25 mouse cellular contexts compared by ENCODE assay signal in genomic region chr6:84647197-84647596, GRCm38 (mm10). TPM values are rescaled to one million over a fixed set of nuclear protein-coding genes. Genes with fewer than 3 reads are reported as not detected.
DNase-seq lines count a peak whose midpoint lies in the region; ATAC-seq and TF ChIP-seq lines count a peak whose summit lies in the region.
"Had no signal": no experiment of that assay in that cellular context is flagged by ENCODE, and none has a peak within 500 bp of the region (broad histone marks: within the 10 kb centered on the region; RNA-seq: fewer than 3 reads in every experiment).

No protein-coding gene starts in this region.

- H3K36me3 ChIP-seq in hindbrain, embryonic 15.5 days, result no peaks in the 10 kb centered on the region
- H3K36me3 ChIP-seq in hindbrain, embryonic 10.5 days, result no peaks in the 10 kb centered on the region
- H3K36me3 ChIP-seq: forebrain, embryonic 10.5 days; heart, embryonic 12.5 days; limb, embryonic 15.5 days had no signal

- 55% methylated on average over 4 of the region's 4 CpGs for WGBS in hindbrain, embryonic 15.5 days
- 85% methylated on average over 4 of the region's 4 CpGs for WGBS in hindbrain, embryonic 10.5 days

- H3K27me3 ChIP-seq in hindbrain, embryonic 15.5 days, result no peaks in the 10 kb centered on the region
- no peaks in the 10 kb centered on the region for H3K27me3 ChIP-seq in hindbrain, embryonic 10.5 days (ENCODE audit: insufficient read depth, poor library complexity, severe bottlenecking)
- H3K27me3 ChIP-seq: heart, embryonic 12.5 days; limb, embryonic 15.5 days had no signal

- no peak for TF ChIP-seq CTCF in brain, embryonic 14.5 days (IDR thresholded peaks at IDR 0.05; ENCODE audit: borderline replicate concordance, extremely low read depth, insufficient read depth, insufficient read length)

- DNase-seq in cerebellum, postnatal 14 days, result peak; percentile 19 to 44
- DNase-seq in cerebellum, adult 9-11 months, result no peak
- no peak for DNase-seq in hindbrain, embryonic 10.5 days (ENCODE audit: low spot score)
- peak; percentile 34 for DNase-seq in brain, embryonic 14.5 days (ENCODE audit: low read depth)
- peak; percentile 52 for DNase-seq in retina, embryonic 14.5 days (ENCODE audit: low spot score)
- no peak for DNase-seq in frontal cortex, postnatal 36 days (ENCODE audit: low spot score in 2 of 2)
- DNase-seq: adrenal gland, postnatal 14 days; gastrocnemius, postnatal 14 days; heart, adult 18-20 months; heart, postnatal 10 days; kidney, adult 11 months; kidney, postnatal 4 days; left cerebral cortex, postnatal 4 days; lung, embryonic 14.5 days; lung, postnatal 36 days; thymus, adult 18-20 months; thymus, postnatal 36 days had no signal

- no peak overlapping the region for H3K4me2 ChIP-seq in hindbrain, embryonic 15.5 days
- H3K4me2 ChIP-seq: heart, embryonic 12.5 days; limb, embryonic 15.5 days; lung, embryonic 14.5 days had no signal

- ATAC-seq in hindbrain, embryonic 15.5 days (ENCODE audit: low FRiP score, low read depth), result no peak
- ATAC-seq: forebrain, embryonic 16.5 days had no signal

- no peaks in the 10 kb centered on the region for H3K9me3 ChIP-seq in hindbrain, embryonic 15.5 days
- no peaks in the 10 kb centered on the region for H3K9me3 ChIP-seq in hindbrain, embryonic 10.5 days
- H3K9me3 ChIP-seq: forebrain, embryonic 10.5 days; heart, embryonic 12.5 days; limb, embryonic 15.5 days; megakaryocyte, embryonic 14.5 days had no signal

- 0 out of 2 replicates have a peak overlapping the region, but pooled peaks have one; percentile 27 for H3K27ac ChIP-seq in hindbrain, embryonic 15.5 days (replicated peaks)
- no peak overlapping the region for H3K27ac ChIP-seq in hindbrain, embryonic 10.5 days
- H3K27ac ChIP-seq: forebrain, embryonic 10.5 days; left cerebral cortex, adult 2 months; limb, embryonic 15.5 days; liver, embryonic 14.5 days had no signal

- H3K9ac ChIP-seq in hindbrain, embryonic 15.5 days, result no peak overlapping the region
- H3K9ac ChIP-seq: heart, embryonic 12.5 days; limb, embryonic 15.5 days; liver, embryonic 14.5 days; lung, embryonic 14.5 days had no signal

- H3K4me3 ChIP-seq in hindbrain, embryonic 15.5 days, result no peak overlapping the region
- H3K4me3 ChIP-seq in hindbrain, embryonic 10.5 days, result no peak overlapping the region
- H3K4me3 ChIP-seq: forebrain, embryonic 10.5 days; heart, embryonic 12.5 days; left cerebral cortex, adult 2 months; limb, embryonic 15.5 days; megakaryocyte, embryonic 14.5 days had no signal

- no peak for TF ChIP-seq POLR2A in brain, embryonic 14.5 days (IDR thresholded peaks at IDR 0.05; ENCODE audit: borderline replicate concordance, extremely low read depth, insufficient read depth, insufficient read length, poor library complexity, severe bottlenecking)

- peaks cover 25% of the 10 kb centered on the region for H3K4me1 ChIP-seq in hindbrain, embryonic 15.5 days (replicated peaks)
- H3K4me1 ChIP-seq in hindbrain, embryonic 10.5 days (replicated peaks), result no peaks in the 10 kb centered on the region
- H3K4me1 ChIP-seq: limb, embryonic 15.5 days; megakaryocyte, embryonic 14.5 days had no signal

RNA-seq across cellular contexts. Expression of gene Cyp26b1, which starts 53.5 kb away (rescaled TPM):
- polyA plus RNA-seq in hindbrain, embryonic 15.5 days (2015; fragmentation: Nextera tagmentation; extraction: Ambion mirVana), result 43.8 and 52.7 TPM in 2 replicates
- polyA plus RNA-seq in hindbrain, embryonic 10.5 days (2016; fragmentation: Nextera tagmentation; extraction: Ambion mirVana), result 21.1 and 26.2 TPM in 2 replicates
- 10.0 and 56.1 TPM in 2 replicates for polyA plus RNA-seq in brain, embryonic 14.5 days (2012; rRNA removed)

Comparison
In these comparisons a context has a peak if more than half of its experiments do, and no peak if none do; other contexts are left out.
1. DNase-seq: peak in cerebellum, postnatal 14 days (2 of 2), brain, embryonic 14.5 days (single experiment) and retina, embryonic 14.5 days (single experiment); none in cerebellum, adult 9-11 months (single experiment), hindbrain, embryonic 10.5 days (single experiment) and frontal cortex, postnatal 36 days (0 of 2).